In genomic region chr9:63957647-63958185, GRCm38 (mm10) we compare ENCODE assay signal across 9 mouse cellular contexts.
DNase-seq lines count a peak whose midpoint lies in the region; ATAC-seq lines count a peak whose summit lies in the region.
"Had no signal": no experiment of that assay in that cellular context is flagged by ENCODE, and none has a peak within 500 bp of the region (broad histone marks: within the 10 kb centered on the region; RNA-seq: fewer than 3 reads in every experiment).

No protein-coding gene starts in this region.

- peak overlapping the region; percentile 72; the same call in 1 of the 2 replicates for H3K27ac ChIP-seq in forebrain, embryonic 13.5 days
- no peak overlapping the region for H3K27ac ChIP-seq in forebrain, embryonic 14.5 days (ENCODE audit: low read depth, low read length)
- peak overlapping the region; percentile 88; the same call in 1 of the 2 replicates for H3K27ac ChIP-seq in midbrain, embryonic 10.5 days (replicated peaks)
- H3K27ac ChIP-seq in midbrain, embryonic 11.5 days (ENCODE audit: low read depth, low read length): no peak overlapping the region

- DNase-seq in forebrain, embryonic 14.5 days (ENCODE audit: low spot score): no peak
- DNase-seq in kidney, adult 11 months: peak; percentile 20
- DNase-seq in kidney, postnatal 25 days: no peak
- DNase-seq in midbrain, embryonic 10.5 days (ENCODE audit: low spot score): no peak
- DNase-seq in midbrain, embryonic 11.5 days (ENCODE audit: low spot score, missing footprints): no peak
- DNase-seq in thymus, postnatal 0 days (ENCODE audit: low spot score): no peak
- no peak for DNase-seq in frontal cortex, postnatal 10 days (ENCODE audit: low spot score in 2 of 2)

- H3K4me1 ChIP-seq in forebrain, embryonic 13.5 days: peaks cover 44% of the 10 kb centered on the region
- peaks cover 28% of the 10 kb centered on the region for H3K4me1 ChIP-seq in forebrain, embryonic 14.5 days (ENCODE audit: control insufficient read depth, insufficient read depth, low read length)
- H3K4me1 ChIP-seq in midbrain, embryonic 10.5 days: peaks cover 64% of the 10 kb centered on the region
- peaks cover 31% of the 10 kb centered on the region for H3K4me1 ChIP-seq in midbrain, embryonic 11.5 days (ENCODE audit: control insufficient read depth, insufficient read depth, low read length)

- 0 out of 2 replicates have a peak, but pooled peaks cover 4% of the 10 kb centered on the region for H3K36me3 ChIP-seq in forebrain, embryonic 13.5 days (ENCODE audit: poor library complexity, severe bottlenecking)
- H3K36me3 ChIP-seq in forebrain, embryonic 14.5 days (ENCODE audit: control insufficient read depth, insufficient read depth, low read length): no peaks in the 10 kb centered on the region; the same call in 1 of the 2 replicates
- peaks cover 8% of the 10 kb centered on the region for H3K36me3 ChIP-seq in midbrain, embryonic 10.5 days
- no peaks in the 10 kb centered on the region for H3K36me3 ChIP-seq in midbrain, embryonic 11.5 days (ENCODE audit: control insufficient read depth, insufficient read depth, low read length)
- H3K36me3 ChIP-seq: G1E had no signal

- H3K4me2 ChIP-seq in forebrain, embryonic 13.5 days: no peak overlapping the region
- no peak overlapping the region for H3K4me2 ChIP-seq in forebrain, embryonic 14.5 days (ENCODE audit: low read length)
- no peak overlapping the region for H3K4me2 ChIP-seq in midbrain, embryonic 11.5 days

- WGBS in forebrain, embryonic 13.5 days: 67% methylated on average over 11 of the region's 11 CpGs
- WGBS in forebrain, embryonic 14.5 days: 63% methylated on average over 11 of the region's 11 CpGs
- WGBS in midbrain, embryonic 10.5 days: 76% methylated on average over 11 of the region's 11 CpGs
- 71% methylated on average over 11 of the region's 11 CpGs for WGBS in midbrain, embryonic 11.5 days

- no peak for ATAC-seq in forebrain, embryonic 13.5 days
- ATAC-seq in forebrain, embryonic 14.5 days: no peak
- no peak for ATAC-seq in midbrain, embryonic 11.5 days (ENCODE audit: low FRiP score)

- no peak overlapping the region for H3K4me3 ChIP-seq in forebrain, embryonic 13.5 days
- no peak overlapping the region for H3K4me3 ChIP-seq in forebrain, embryonic 14.5 days (ENCODE audit: low read depth, low read length)
- H3K4me3 ChIP-seq in midbrain, embryonic 10.5 days: no peak overlapping the region
- no peak overlapping the region for H3K4me3 ChIP-seq in midbrain, embryonic 11.5 days (ENCODE audit: low read depth, low read length)

- H3K9me3 ChIP-seq in forebrain, embryonic 13.5 days (replicated peaks): no peaks in the 10 kb centered on the region
- no peaks in the 10 kb centered on the region for H3K9me3 ChIP-seq in forebrain, embryonic 14.5 days (replicated peaks; ENCODE audit: control insufficient read depth, low read length)
- H3K9me3 ChIP-seq in midbrain, embryonic 10.5 days (replicated peaks): no peaks in the 10 kb centered on the region
- H3K9me3 ChIP-seq in midbrain, embryonic 11.5 days (ENCODE audit: control insufficient read depth, low read length): no peaks in the 10 kb centered on the region
- H3K9me3 ChIP-seq: G1E had no signal

- H3K9ac ChIP-seq in forebrain, embryonic 13.5 days: no peak overlapping the region
- H3K9ac ChIP-seq in forebrain, embryonic 14.5 days (ENCODE audit: low read length): no peak overlapping the region
- no peak overlapping the region for H3K9ac ChIP-seq in midbrain, embryonic 11.5 days (ENCODE audit: low read length)

- H3K27me3 ChIP-seq in forebrain, embryonic 13.5 days: 0 out of 2 replicates have a peak, but pooled peaks cover 6% of the 10 kb centered on the region
- no peaks in the 10 kb centered on the region for H3K27me3 ChIP-seq in forebrain, embryonic 14.5 days (replicated peaks; ENCODE audit: control insufficient read depth, insufficient read depth, low read length)
- H3K27me3 ChIP-seq in midbrain, embryonic 10.5 days (ENCODE audit: low read depth, poor library complexity, severe bottlenecking): peaks cover 32% of the 10 kb centered on the region
- H3K27me3 ChIP-seq in midbrain, embryonic 11.5 days (ENCODE audit: control insufficient read depth, insufficient read depth, low read length): no peaks in the 10 kb centered on the region

Comparison
In these comparisons a context has a peak if more than half of its experiments do, and no peak if none do; other contexts are left out.
1. H3K27ac ChIP-seq: peak in forebrain, embryonic 13.5 days (single experiment) and midbrain, embryonic 10.5 days (single experiment); none in forebrain, embryonic 14.5 days (single experiment) and midbrain, embryonic 11.5 days (single experiment).